Mouse (Mus musculus) left cerebral cortex, adult 2 months (tissue): Measurements from ENCODE around the gene Vwa3a. TPM values are rescaled to one million over a fixed set of nuclear protein-coding genes. Genes with fewer than 3 reads are reported as not detected.
A peak's percentile ranks its signal among the peaks of the same experiment; 100 is the strongest.

Experiments used
- DNase-seq, 2 experiments: peaks; one replicate each; pipeline ENCODE4 v3.0.0; 2021 to 2022; ENCODE audit warnings: low spot score in 2 of 2, mixed read lengths in 1 of 2; ENCODE audit errors: extremely low spot score in 1 of 2
- H3K27ac ChIP-seq: fragments of 200-600 bp; 2 replicates; pipeline ENCODE4 v1.8.1; 2022
- H3K4me3 ChIP-seq: fragments of 200-600 bp; 2 replicates; pipeline ENCODE4 v1.8.1; 2022
- CTCF ChIP-seq: fragments of 200-600 bp; IDR thresholded peaks from 2 replicates; pipeline ENCODE4 v1.8.1; 2022; ENCODE audit warnings: antibody characterized with exemption, mild to moderate bottlenecking, moderate library complexity
- intact Hi-C: fragments of 180-260 bp; cut with DNase I; formaldehyde crosslinking; loops from one replicate; pipeline ENCODE4 v1.15.1; 2025
- total RNA-seq, 2 experiments: library from RNA; stranded (reverse); gene quantifications; 2 replicates each; pipeline ENCODE4 v1.2.3; 2021

The Vwa3a gene
- total RNA-seq, 2 experiments from 2014 or later, result 12.7 to 14.8 TPM

DNA sequence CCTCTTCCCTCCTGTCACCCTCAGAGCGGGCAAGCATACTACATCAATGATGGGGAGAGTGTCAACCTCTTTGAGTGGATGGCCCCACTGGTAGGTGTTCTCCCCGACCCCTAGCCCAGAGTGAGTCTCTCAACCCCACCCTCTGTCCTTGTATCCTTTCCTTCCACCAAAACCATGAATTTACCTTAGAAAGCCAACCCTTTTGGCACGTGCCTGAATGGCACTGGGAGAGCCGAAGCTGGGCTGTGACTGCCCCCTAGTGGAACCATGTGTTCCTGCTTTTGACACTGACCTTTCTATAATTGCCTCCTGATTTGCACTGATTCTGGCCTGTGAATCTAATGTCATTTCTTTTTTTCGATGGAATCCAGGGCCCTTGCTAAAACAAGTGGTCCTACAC, 84.1 kb downstream of the Vwa3a start:
- intact Hi-C loops, result loop anchor here (1.0 to 5.0 kb wide), 3 partner anchors 71 to 191 kb away; partner anchors contain the start of gene Pdzd9
- Histone ChIP-seq H3K27ac (no peak overlapping the region), H3K4me3 (no peak overlapping the region)
- TF ChIP-seq CTCF, result peak; percentile 87
- DNase-seq, result peak; percentile 45 to 49

DNA sequence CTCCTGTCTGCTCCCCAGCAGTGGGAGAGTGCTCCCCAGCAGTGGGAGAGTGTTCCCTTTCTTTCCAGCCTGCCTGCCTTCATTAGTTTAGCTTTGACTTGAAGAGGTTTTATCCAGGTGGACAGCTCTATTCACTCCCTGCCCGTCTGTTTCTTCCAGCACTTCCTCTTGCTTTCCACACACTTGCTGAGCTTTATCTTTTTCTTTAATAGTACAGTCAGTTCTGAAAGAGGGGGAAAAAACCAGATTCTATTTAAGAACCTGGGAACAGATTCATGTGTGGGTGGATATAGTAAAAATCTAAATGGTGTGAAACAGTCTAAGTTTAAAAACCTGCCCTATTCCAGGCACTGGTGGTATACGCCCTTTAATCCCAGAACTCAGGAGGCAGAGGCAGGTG, 86.0 kb downstream of the Vwa3a start:
- DNase-seq, result no peak
- intact Hi-C loops, result no loop called here
- H3K27ac ChIP-seq, result no peak overlapping the region

DNA sequence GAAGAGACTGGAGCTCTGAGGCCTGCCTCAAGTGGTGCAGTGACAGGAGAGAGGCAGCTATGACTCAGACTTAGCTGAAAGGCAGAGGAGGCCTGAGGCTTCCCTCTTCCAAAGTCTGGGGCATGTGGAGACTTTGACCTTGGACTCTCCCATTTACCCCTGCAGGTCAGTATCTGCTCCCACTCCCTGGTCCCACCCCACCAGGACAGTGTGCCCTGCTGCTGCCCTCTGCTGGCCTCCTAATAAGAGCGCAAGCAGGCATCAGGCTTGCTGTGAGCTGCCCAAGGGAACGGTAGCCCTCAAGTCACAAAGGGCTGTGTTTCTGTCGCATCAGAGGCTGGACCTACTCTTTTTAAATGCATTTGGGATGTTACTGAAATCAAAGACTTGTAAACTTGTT, 87.3 kb downstream of the Vwa3a start:
- H3K4me3 ChIP-seq, result no peak overlapping the region
- intact Hi-C loops, result no loop called here
- no peak overlapping the region for H3K27ac ChIP-seq
- TF ChIP-seq CTCF, result peak; percentile 54
- DNase-seq, result peak in 1 of 2 experiments; percentile 31

More for the DNA sequence above, 86.0 kb downstream of the Vwa3a start:
- H3K4me3 ChIP-seq, result no peak overlapping the region
- no peak for TF ChIP-seq CTCF

GRCm38 (mm10) chr7:120830431-120831381, 91.6 kb downstream of the Vwa3a start:
- intact Hi-C loops, result loop anchor here (10.0 kb wide), 1 partner anchor 204 kb away; the partner anchor contains the start of gene Mettl9
- Histone ChIP-seq H3K4me3 (peak overlapping the region; percentile 71), H3K27ac (peak overlapping the region; percentile 96)
- peak; percentile 45 to 59 for DNase-seq
- TF ChIP-seq CTCF, result no peak

DNA sequence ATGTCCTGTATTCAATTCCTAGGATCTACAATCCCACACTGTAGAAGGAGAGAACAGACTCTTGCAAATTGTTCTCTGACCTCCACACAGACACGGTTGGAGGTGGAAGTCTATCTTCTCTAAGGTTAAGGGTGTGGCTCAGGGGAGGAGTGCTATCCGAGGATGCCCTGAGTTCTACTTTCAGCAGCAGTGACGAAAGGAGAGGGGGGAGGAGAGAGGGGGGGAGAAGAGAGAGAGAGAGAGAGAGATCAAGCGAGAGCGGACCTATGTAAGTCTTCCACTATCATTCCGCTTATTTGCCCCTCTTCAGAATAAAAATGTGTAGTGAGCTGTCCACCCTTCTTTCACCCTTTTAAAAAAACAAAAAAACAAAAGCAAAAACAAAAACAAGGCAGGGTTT, 95.3 kb downstream of the Vwa3a start:
- no peak for DNase-seq
- Histone ChIP-seq H3K4me3 (peak overlapping the region; percentile 61), H3K27ac (peak overlapping the region; percentile 47)
- intact Hi-C loops, result loop anchor here (10.0 kb wide), 1 partner anchor 200 kb away; the partner anchor contains the start of gene Mettl9
- no peak for TF ChIP-seq CTCF

- Histone ChIP-seq H3K4me3 (peak overlapping the region; percentile 61), H3K27ac (peak overlapping the region; percentile 76)
- peak; percentile 48 to 64 for DNase-seq
- no peak for TF ChIP-seq CTCF
- intact Hi-C loops, result loop anchor here (1.0 to 10.0 kb wide), 3 partner anchors 82 to 287 kb away; partner anchors contain the start of genes Mettl9 and Polr3e
Observed at GRCm38 (mm10) chr7:120834863-120835372, 95.8 kb downstream of the Vwa3a start.

DNA sequence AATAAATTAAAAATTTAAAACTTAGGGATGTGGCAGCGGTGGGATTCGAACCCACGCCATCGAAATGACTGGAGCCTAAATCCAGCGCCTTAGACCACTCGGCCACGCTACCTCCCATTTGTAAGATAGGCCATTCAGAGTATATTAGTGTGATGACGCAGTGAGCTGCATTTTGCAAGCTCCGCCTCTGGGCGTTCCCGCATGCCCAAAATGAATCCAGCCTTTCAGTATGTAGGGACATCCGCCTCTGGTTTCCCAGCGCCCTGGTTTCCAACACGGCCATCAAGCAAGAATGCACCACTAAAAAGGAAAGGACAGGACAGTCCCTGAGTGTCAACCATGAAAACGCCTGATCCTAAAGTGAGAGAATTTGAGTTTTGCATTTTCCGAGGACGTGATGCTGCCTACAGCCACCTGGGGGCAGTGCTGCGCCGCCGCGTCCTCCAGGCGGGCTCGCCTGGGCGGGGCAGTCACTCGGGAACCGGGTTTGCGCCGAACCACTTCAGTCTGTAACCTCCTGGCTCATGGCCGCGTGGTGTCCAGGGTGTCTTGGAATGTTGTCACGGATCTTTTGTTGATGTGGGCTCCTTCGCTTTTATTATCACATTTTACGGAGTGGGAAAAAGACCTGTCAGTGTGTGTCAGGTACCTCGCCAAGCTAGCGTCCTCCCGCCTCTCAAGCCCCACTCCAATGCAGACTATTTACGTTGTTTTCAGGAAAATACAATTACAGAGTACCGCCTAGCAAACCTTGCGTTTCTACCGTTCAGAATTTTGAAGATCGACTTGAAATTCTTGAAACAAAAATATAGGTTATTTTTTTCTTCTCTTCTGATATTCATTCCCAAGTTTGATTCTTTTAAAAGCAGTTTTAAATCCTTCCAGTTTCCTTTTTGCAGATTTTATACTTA, 96.6 kb downstream of the Vwa3a start:
- peak overlapping the region; percentile 91 for H3K27ac ChIP-seq
- DNase-seq, result peak; percentile 95 to 99
- H3K4me3 ChIP-seq, result peak overlapping the region; percentile 61
- intact Hi-C loops, result loop anchor here (1.0 to 10.0 kb wide), 3 partner anchors 82 to 287 kb away; partner anchors contain the start of genes Mettl9 and Polr3e
- TF ChIP-seq CTCF, result peak; percentile 99

DNA sequence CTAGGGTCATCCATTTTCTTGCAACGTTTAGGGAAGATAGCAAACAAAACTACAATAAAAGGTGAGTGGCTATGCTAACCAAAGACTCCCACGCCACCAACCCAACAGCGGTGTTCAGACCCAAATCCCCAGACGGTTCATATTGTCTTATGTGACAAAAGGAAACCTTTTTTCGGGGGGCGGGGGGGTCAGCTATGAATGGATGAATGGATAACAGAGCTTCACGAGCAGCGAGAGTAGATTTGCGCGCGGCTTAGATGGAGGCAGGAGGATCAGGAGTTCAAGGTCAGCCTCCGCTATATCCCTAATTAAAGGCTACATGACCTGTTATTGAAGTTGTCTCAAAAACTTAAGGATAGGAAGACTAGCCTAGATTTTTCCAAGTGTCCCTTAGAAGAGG, 97.2 kb downstream of the Vwa3a start:
- H3K4me3 ChIP-seq, result peak overlapping the region; percentile 61
- no peak overlapping the region for H3K27ac ChIP-seq
- no peak for DNase-seq
- no peak for TF ChIP-seq CTCF
- intact Hi-C loops, result loop anchor here (5.0 to 10.0 kb wide), 2 partner anchors 198 to 286 kb away; partner anchors contain the start of gene Mettl9

GRCm38 (mm10) chr7:120838436-120839160, 99.5 kb downstream of the Vwa3a start:
- Histone ChIP-seq H3K27ac (no peak overlapping the region), H3K4me3 (no peak overlapping the region)
- TF ChIP-seq CTCF, result no peak
- no peak for DNase-seq
- intact Hi-C loops, result loop anchor here (5.0 to 10.0 kb wide), 2 partner anchors 196 to 284 kb away; partner anchors contain the start of gene Mettl9

DNA sequence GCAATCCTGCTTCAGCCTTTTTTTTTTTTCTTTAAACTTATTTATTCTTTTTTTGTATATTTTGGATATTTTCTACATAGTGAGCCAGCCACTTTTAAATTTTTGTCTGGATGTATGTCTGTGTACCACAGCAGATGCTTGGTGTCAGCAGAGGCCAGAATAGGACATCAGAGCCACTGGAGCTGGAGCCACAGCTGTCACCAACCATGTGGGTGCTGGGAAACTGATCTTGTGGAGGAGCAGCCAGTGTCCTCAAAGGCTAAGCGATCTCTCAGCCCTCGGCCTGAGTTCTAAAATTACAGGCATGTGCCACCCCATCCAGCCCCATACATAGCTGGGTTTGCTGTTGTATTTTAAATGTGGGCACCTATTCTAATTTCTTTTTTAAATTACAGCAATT, 100.7 kb downstream of the Vwa3a start:
- DNase-seq, result no peak
- Histone ChIP-seq H3K4me3 (no peak overlapping the region), H3K27ac (no peak overlapping the region)
- no peak for TF ChIP-seq CTCF
- intact Hi-C loops, result loop anchor here (5.0 to 10.0 kb wide), 3 partner anchors 195 to 283 kb away; partner anchors contain the start of gene Mettl9
